Mouse (Mus musculus): ENCODE results near the gene Snx9.

GRCm38 (mm10) chr17:5856426-5856825 lies 15.3 kb downstream of the Snx9 start:
- no peak for TF ChIP-seq HCFC1 (IDR thresholded peaks at IDR 0.05; ENCODE audit: borderline replicate concordance, insufficient read depth, low read length)
- TF ChIP-seq ZNF384 (IDR thresholded peaks at IDR 0.05; ENCODE audit: low read depth, low read length): no peak

All from ES-E14 (cell line).